Mouse (Mus musculus) hindbrain, embryonic 10.5 days (tissue): ENCODE results near the gene Rptor. TPM values are rescaled to one million over a fixed set of nuclear protein-coding genes. Genes with fewer than 3 reads are reported as not detected.

Experiments
- DNase-seq: peaks from one replicate; pipeline ENCODE4 v3.0.0-alpha.2; 2017; ENCODE audit warnings: low spot score
- H3K27ac ChIP-seq: fragments of 300-500 bp; sonication (generic); 2 replicates; pipeline ENCODE4 v1.5.1; 2016; ENCODE audit warnings: mild to moderate bottlenecking, moderate library complexity
- H3K27me3 ChIP-seq: fragments of 300-500 bp; sonication (generic); 2 replicates; pipeline ENCODE4 v1.6.1; 2016; ENCODE audit warnings: mild to moderate bottlenecking; ENCODE audit not compliant: poor library complexity, insufficient read depth, severe bottlenecking
- H3K36me3 ChIP-seq: fragments of 300-500 bp; sonication (generic); 2 replicates; pipeline ENCODE4 v1.6.1; 2016; ENCODE audit warnings: mild to moderate bottlenecking, moderate library complexity
- H3K4me1 ChIP-seq: fragments of 300-500 bp; sonication (generic); replicated peaks from 2 replicates; pipeline ENCODE4 v1.6.1; 2016; ENCODE audit warnings: mild to moderate bottlenecking
- H3K4me3 ChIP-seq: fragments of 300-500 bp; sonication (generic); 2 replicates; pipeline ENCODE4 v1.5.1; 2016; ENCODE audit warnings: mild to moderate bottlenecking, moderate library complexity
- H3K9me3 ChIP-seq: fragments of 300-500 bp; sonication (generic); 2 replicates; pipeline ENCODE4 v1.6.1; 2016; ENCODE audit warnings: mild to moderate bottlenecking, moderate library complexity
- WGBS: fragments of 180-500 bp; shearing (Covaris S2); methylation state at CpG from one replicate; pipeline ENCODE4 v1.1.7; 2016; 5-methylcytosine and 5-hydroxymethylcytosine counted together
- polyA plus RNA-seq: library from polyadenylated mRNA; unstranded; fragments of >200 nt; fragmentation: Nextera tagmentation; extraction: Ambion mirVana; gene quantifications from 2 replicates; pipeline ENCODE4 v1.2.1, GENCODE M21; 2016

Gene Rptor
- polyA plus RNA-seq, 1 experiment from 2014 or later: 12.4 TPM

GRCm38 (mm10) chr11:119666567-119667108 is 63.9 kb downstream of the Rptor start:
- no peak for DNase-seq
- H3K9me3 ChIP-seq: no peaks in the 10 kb centered on the region
- H3K36me3 ChIP-seq: no peaks in the 10 kb centered on the region
- H3K27me3 ChIP-seq: no peaks in the 10 kb centered on the region
- 10% methylated on average over 2 of the region's 2 CpGs for WGBS
- peaks cover 58% of the 10 kb centered on the region for H3K4me1 ChIP-seq
- H3K27ac ChIP-seq: peak overlapping the region; percentile 40; the same call in 1 of the 2 replicates
- H3K4me3 ChIP-seq: no peak overlapping the region

- no peak for DNase-seq
- no peaks in the 10 kb centered on the region for H3K27me3 ChIP-seq
- H3K9me3 ChIP-seq: no peaks in the 10 kb centered on the region
- H3K27ac ChIP-seq: 0 out of 2 replicates have a peak overlapping the region, but pooled peaks have one; percentile 3
- peaks cover 8% of the 10 kb centered on the region for H3K36me3 ChIP-seq
- H3K4me1 ChIP-seq: peaks cover 44% of the 10 kb centered on the region
- WGBS: 83% methylated on average over 11 of the region's 11 CpGs
- no peak overlapping the region for H3K4me3 ChIP-seq
These were observed 68.3 kb downstream of the Rptor start for GRCm38 (mm10) chr11:119670690-119671666.

DNA sequence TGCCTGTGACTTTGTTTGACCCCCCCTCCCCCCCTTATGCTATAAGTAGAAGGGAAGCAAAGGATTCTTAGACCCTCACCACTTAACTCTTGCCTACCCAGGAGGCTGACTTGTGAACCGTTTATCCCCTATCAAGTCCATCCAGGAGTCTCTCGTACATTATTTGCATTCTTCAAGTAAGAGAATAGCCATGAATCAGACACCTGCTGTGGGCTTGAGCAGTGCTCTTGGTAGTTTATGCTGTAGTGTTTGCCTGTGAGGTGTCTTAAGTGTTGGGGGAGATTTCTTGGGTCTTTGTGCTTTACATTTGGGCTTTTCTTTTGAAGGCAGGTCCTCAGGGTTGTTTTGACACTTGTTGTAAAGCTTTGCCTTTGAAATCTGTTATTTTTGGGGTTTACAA is 69.3 kb downstream of the Rptor start:
- Histone ChIP-seq H3K27me3 (no peaks in the 10 kb centered on the region), H3K9me3 (no peaks in the 10 kb centered on the region), H3K4me1 (peaks cover 44% of the 10 kb centered on the region), H3K4me3 (no peak overlapping the region), H3K36me3 (peaks cover 8% of the 10 kb centered on the region), H3K27ac (no peak overlapping the region)
- DNase-seq: no peak
- WGBS: 52% methylated on average over 2 of the region's 2 CpGs

GRCm38 (mm10) chr11:119672775-119673174 is 70.1 kb downstream of the Rptor start:
- 83% methylated on average over 4 of the region's 4 CpGs for WGBS

DNA sequence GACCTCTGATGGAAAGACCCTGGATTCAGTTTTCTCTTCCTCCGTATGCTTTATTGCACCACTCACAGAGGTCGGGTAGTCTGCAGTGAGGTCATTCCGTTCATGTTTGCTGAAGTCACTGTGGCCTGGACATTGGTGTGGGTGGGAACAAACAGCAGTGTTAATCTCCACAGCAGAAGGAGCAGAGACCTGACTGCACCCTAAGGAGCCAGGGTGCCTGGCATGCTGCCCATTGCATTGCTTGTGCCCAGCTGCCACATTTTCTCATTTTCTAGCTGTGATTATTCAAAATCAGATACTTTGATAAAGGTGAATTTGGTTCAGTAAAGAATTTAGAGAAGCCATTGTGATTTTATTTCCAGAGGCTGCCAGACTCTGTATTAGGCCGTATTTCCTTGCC is 72.1 kb downstream of the Rptor start:
- Histone ChIP-seq H3K27me3 (no peaks in the 10 kb centered on the region), H3K36me3 (peaks cover 8% of the 10 kb centered on the region), H3K9me3 (no peaks in the 10 kb centered on the region), H3K4me3 (no peak overlapping the region), H3K27ac (no peak overlapping the region), H3K4me1 (peaks cover 40% of the 10 kb centered on the region)
- no peak for DNase-seq
- WGBS: 83% methylated on average over 4 of the region's 4 CpGs

More at GRCm38 (mm10) chr11:119672775-119673174, 70.1 kb downstream of the Rptor start:
- Histone ChIP-seq H3K36me3 (peaks cover 8% of the 10 kb centered on the region), H3K4me1 (peaks cover 42% of the 10 kb centered on the region), H3K27ac (no peak overlapping the region), H3K27me3 (no peaks in the 10 kb centered on the region), H3K4me3 (no peak overlapping the region), H3K9me3 (no peaks in the 10 kb centered on the region)
- no peak for DNase-seq

DNA sequence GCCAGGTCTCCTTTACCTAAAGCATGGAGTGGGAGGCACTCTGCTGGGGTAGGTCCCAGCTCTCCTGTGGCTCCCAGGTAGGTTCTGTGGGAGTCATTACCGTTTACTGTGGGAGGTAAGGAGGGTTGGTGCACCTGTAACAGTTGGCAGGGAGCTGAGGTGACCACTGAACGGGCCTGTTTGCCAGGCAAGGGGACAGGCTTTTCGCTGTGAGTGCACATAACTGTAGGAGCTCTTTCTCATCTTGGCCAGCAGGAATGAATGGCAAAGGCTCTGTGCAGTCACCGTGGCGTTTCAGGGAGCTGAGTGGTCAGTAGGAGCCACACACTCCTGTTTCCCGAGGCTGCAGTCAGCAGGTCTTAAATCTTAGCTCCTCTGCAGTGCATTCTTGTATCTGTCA is 72.8 kb downstream of the Rptor start:
- H3K27ac ChIP-seq: peak overlapping the region; percentile 47; the same call in 1 of the 2 replicates
- DNase-seq: no peak
- H3K4me1 ChIP-seq: peaks cover 36% of the 10 kb centered on the region
- no peaks in the 10 kb centered on the region for H3K27me3 ChIP-seq
- H3K36me3 ChIP-seq: peaks cover 8% of the 10 kb centered on the region
- 82% methylated on average over 6 of the region's 6 CpGs for WGBS
- H3K4me3 ChIP-seq: no peak overlapping the region
- H3K9me3 ChIP-seq: no peaks in the 10 kb centered on the region

DNA sequence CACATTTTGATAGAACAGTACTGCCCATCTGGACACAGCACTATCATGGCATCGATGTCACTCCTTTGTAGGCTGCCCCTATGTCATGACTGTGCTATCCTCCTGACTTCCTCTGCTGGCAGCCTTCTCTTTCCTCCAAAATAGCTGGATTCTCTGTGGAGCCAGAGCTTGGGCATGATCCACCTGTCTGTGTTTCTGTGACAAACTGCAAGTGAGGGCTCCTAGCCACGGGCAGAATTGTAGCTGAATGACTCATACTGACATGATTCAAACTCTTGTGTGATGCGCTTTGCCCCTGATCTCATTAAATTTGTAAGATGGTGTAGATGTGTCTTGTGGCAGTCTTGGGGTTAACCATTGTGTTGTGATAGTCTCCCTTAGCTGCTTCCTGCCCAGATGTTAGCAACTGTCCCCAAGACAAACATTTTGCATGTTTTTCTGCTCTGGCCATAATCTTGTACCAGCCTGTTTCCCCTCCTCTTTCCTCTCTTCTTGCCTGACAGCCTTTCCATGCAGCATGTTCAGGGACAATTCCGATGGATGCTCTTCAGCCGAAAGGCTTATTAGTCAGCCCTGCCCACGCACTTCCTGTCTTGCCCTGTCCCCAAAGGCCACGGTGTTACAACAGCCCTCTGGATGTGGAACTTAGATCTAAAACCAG is 74.2 kb downstream of the Rptor start:
- Histone ChIP-seq H3K9me3 (no peaks in the 10 kb centered on the region), H3K4me1 (peaks cover 34% of the 10 kb centered on the region), H3K27me3 (no peaks in the 10 kb centered on the region), H3K4me3 (no peak overlapping the region), H3K36me3 (peaks cover 8% of the 10 kb centered on the region), H3K27ac (no peak overlapping the region)
- WGBS: 83% methylated on average over 7 of the region's 7 CpGs
- DNase-seq: no peak

- H3K4me3 ChIP-seq: no peak overlapping the region
- 92% methylated on average over 5 of the region's 5 CpGs for WGBS
- DNase-seq: no peak
- no peaks in the 10 kb centered on the region for H3K9me3 ChIP-seq
- H3K4me1 ChIP-seq: peaks cover 36% of the 10 kb centered on the region
- H3K27me3 ChIP-seq: no peaks in the 10 kb centered on the region
- peaks cover 6% of the 10 kb centered on the region for H3K36me3 ChIP-seq
- no peak overlapping the region for H3K27ac ChIP-seq
These were observed 75.7 kb downstream of the Rptor start for GRCm38 (mm10) chr11:119678427-119678826.

DNA sequence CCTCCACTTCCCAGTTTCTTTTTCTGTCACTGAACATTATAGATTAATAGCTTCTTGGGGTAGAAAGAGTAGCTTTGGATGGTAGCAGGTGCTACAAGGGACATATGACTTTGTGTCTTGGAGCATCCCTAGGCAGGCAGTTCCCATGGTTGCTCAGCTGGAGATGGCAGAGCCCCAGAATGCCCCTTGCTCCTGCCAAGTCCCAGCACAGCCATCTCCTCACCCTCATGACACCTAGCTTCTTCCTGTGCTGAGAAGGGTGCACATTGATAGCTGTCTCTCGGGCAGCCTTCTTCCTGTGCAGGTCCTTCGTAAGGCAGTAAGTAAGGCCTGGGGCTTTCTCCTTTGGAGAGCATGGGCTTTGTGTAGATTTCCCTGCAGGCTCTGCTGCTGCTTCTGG is 78.0 kb downstream of the Rptor start:
- H3K4me3 ChIP-seq: no peak overlapping the region
- H3K9me3 ChIP-seq: no peaks in the 10 kb centered on the region
- no peaks in the 10 kb centered on the region for H3K36me3 ChIP-seq
- H3K4me1 ChIP-seq: peaks cover 41% of the 10 kb centered on the region
- no peak overlapping the region; the same call in 1 of the 2 replicates for H3K27ac ChIP-seq
- no peak for DNase-seq
- no peaks in the 10 kb centered on the region for H3K27me3 ChIP-seq
- WGBS: 87% methylated on average over 2 of the region's 2 CpGs

DNA sequence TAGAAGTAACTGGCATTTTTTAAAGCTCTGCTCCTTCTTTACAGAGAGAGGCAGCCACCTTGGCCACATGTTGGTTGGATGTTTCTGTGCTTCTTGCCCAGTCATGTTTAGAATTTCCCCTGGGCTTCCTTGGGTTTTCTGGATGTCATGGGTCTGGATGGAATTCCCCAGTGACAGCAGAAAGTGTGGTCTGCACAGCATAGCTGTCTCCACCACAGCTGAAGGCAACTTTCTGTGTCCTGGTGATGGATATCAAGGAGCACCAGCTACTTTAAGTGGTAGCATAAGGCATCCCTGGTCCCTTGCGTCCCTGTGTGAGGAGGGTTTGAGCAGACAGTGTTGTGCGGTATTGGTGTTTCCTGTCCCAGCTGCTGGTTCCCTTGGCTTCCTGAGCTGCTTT is 79.6 kb downstream of the Rptor start:
- H3K9me3 ChIP-seq: no peaks in the 10 kb centered on the region
- H3K36me3 ChIP-seq: no peaks in the 10 kb centered on the region
- no peak for DNase-seq
- WGBS: 92% methylated on average over 2 of the region's 2 CpGs
- no peak overlapping the region for H3K4me3 ChIP-seq
- H3K27me3 ChIP-seq: no peaks in the 10 kb centered on the region
- H3K4me1 ChIP-seq: peaks cover 29% of the 10 kb centered on the region
- H3K27ac ChIP-seq: no peak overlapping the region

- Histone ChIP-seq H3K36me3 (no peaks in the 10 kb centered on the region), H3K9me3 (no peaks in the 10 kb centered on the region), H3K27me3 (no peaks in the 10 kb centered on the region), H3K27ac (no peak overlapping the region), H3K4me1 (peaks cover 28% of the 10 kb centered on the region), H3K4me3 (no peak overlapping the region)
- 74% methylated on average over 2 of the region's 2 CpGs for WGBS
- DNase-seq: no peak
These were observed 81.1 kb downstream of the Rptor start for GRCm38 (mm10) chr11:119683796-119684195.

- DNase-seq: no peak
- Histone ChIP-seq H3K27me3 (no peaks in the 10 kb centered on the region), H3K4me1 (peaks cover 28% of the 10 kb centered on the region), H3K9me3 (no peaks in the 10 kb centered on the region), H3K27ac (no peak overlapping the region; the same call in 1 of the 2 replicates), H3K36me3 (no peaks in the 10 kb centered on the region), H3K4me3 (no peak overlapping the region)
- WGBS: 81% methylated on average over 5 of the region's 5 CpGs
These were observed 82.8 kb downstream of the Rptor start for GRCm38 (mm10) chr11:119685477-119685876.
